Mouse (Mus musculus) CD4-positive naive resting alpha-beta T cell, adult 57 days (primary cell): Measurements from ENCODE around the gene Hkdc1. TPM values are rescaled to one million over a fixed set of nuclear protein-coding genes. Genes with fewer than 3 reads are reported as not detected.

Experiments used
- total RNA-seq: library from RNA; stranded (reverse); gene quantifications from one replicate; pipeline ENCODE4 v1.2.4, GENCODE M21; 2023

Gene Hkdc1
- not detected for total RNA-seq

GRCm38 (mm10) chr10:62422255-62422654 lies at the start of gene Hkdc1:
Gene Hkdc1 (minus strand): TSS chr10:62422491.

GRCm38 (mm10) chr10:62449364-62450279 lies 27.3 kb upstream of the Hkdc1 start, which contains the start of the genes 4930507D05Rik and Supv3l1:
Gene 4930507D05Rik (plus strand): TSS chr10:62449489.
Gene Supv3l1 (minus strand): TSS chr10:62449738.

GRCm38 (mm10) chr10:62379808-62380207 lies 42.5 kb downstream of the Hkdc1 start, which contains the start of gene Hk1:
Gene Hk1 (minus strand): TSS chr10:62379908.

Other genes starting within 250 kb of the Hkdc1 start
- 5.7 TPM for gene Tspan15, start 191.2 kb downstream of the Hkdc1 start, total RNA-seq
- gene Tacr2, start 170.1 kb downstream of the Hkdc1 start, total RNA-seq = not detected
- 67.3 TPM for gene Hk1, start 42.6 kb downstream of the Hkdc1 start, total RNA-seq
- gene 4930507D05Rik, start 27.0 kb upstream of the Hkdc1 start, total RNA-seq = 0.95 TPM
- gene Supv3l1, start 27.2 kb upstream of the Hkdc1 start, total RNA-seq = 23.4 TPM
- gene Vps26a, start 64.3 kb upstream of the Hkdc1 start, total RNA-seq = 23.9 TPM
- gene Srgn, start 105.0 kb upstream of the Hkdc1 start, total RNA-seq = 418 TPM
- 23.9 TPM for gene Kif1bp, start 156.0 kb upstream of the Hkdc1 start, total RNA-seq
- gene Ddx21, start 179.8 kb upstream of the Hkdc1 start, total RNA-seq = 145 TPM
- 156 TPM for gene Ddx50, start 228.7 kb upstream of the Hkdc1 start, total RNA-seq